Mouse (Mus musculus) T-helper 1 cell (primary cell): ENCODE results near the gene Sgtb.

Source experiments
- in situ Hi-C: fragments of 300-600 bp; cut with MboI, MseI; formaldehyde crosslinking; loops from one replicate; pipeline ENCODE4 v1.15.1; 2025; ENCODE audit warnings: high pct_unique_total_duplicates

Sgtb gene

GRCm38 (mm10) chr13:104108651-104109287 is 772 bp upstream of the Sgtb start:
- in situ Hi-C loops, result no loop called here

- in situ Hi-C loops, result no loop called here
Observed at GRCm38 (mm10) chr13:104109816-104110521, 428 bp downstream of the Sgtb start.

GRCm38 (mm10) chr13:104110526-104110925 is 985 bp downstream of the Sgtb start:
- in situ Hi-C loops, result no loop called here

GRCm38 (mm10) chr13:104112266-104112900 is 2.8 kb downstream of the Sgtb start:
- in situ Hi-C loops, result no loop called here

GRCm38 (mm10) chr13:104113782-104114181 is 4.2 kb downstream of the Sgtb start:
- in situ Hi-C loops, result no loop called here

GRCm38 (mm10) chr13:104114827-104115226 is 5.3 kb downstream of the Sgtb start:
- in situ Hi-C loops, result no loop called here

- in situ Hi-C loops, result no loop called here
Observed at GRCm38 (mm10) chr13:104122078-104122840, 12.7 kb downstream of the Sgtb start.

GRCm38 (mm10) chr13:104123662-104124381 is 14.3 kb downstream of the Sgtb start:
- in situ Hi-C loops, result no loop called here

- in situ Hi-C loops, result no loop called here
Observed at GRCm38 (mm10) chr13:104132561-104132960, 23.0 kb downstream of the Sgtb start.

GRCm38 (mm10) chr13:104134510-104135085 is 25.1 kb downstream of the Sgtb start:
- in situ Hi-C loops, result no loop called here

- in situ Hi-C loops, result no loop called here
Observed at GRCm38 (mm10) chr13:104139369-104140209, 30.0 kb downstream of the Sgtb start.

- in situ Hi-C loops, result no loop called here
Observed at GRCm38 (mm10) chr13:104144871-104145270, 35.3 kb downstream of the Sgtb start.

GRCm38 (mm10) chr13:104145646-104146045 is 36.1 kb downstream of the Sgtb start:
- in situ Hi-C loops, result no loop called here

GRCm38 (mm10) chr13:104154180-104154579 is 44.6 kb downstream of the Sgtb start:
- in situ Hi-C loops, result no loop called here

GRCm38 (mm10) chr13:104155106-104155505 is 45.6 kb downstream of the Sgtb start:
- in situ Hi-C loops, result no loop called here

- in situ Hi-C loops, result no loop called here
Observed at GRCm38 (mm10) chr13:104155686-104156085, 46.1 kb downstream of the Sgtb start.

- in situ Hi-C loops, result no loop called here
Observed at GRCm38 (mm10) chr13:104171711-104172110, 62.2 kb downstream of the Sgtb start.

GRCm38 (mm10) chr13:104172498-104172897 is 63.0 kb downstream of the Sgtb start:
- in situ Hi-C loops, result no loop called here

- in situ Hi-C loops, result no loop called here
Observed at GRCm38 (mm10) chr13:104176874-104177273, 67.3 kb downstream of the Sgtb start.
